Mouse (Mus musculus) hindbrain, embryonic 14.5 days (tissue): ENCODE data around the gene Ostf1. TPM values are rescaled to one million over a fixed set of nuclear protein-coding genes. Genes with fewer than 3 reads are reported as not detected.

Source experiments
- ATAC-seq: fragments of 200-750 bp; cut with Nextera tagmentation; 2 replicates; pipeline ENCODE4 v1.8.0; 2017; ENCODE audit warnings: moderate number of reproducible peaks, mild to moderate bottlenecking, moderate TSS enrichment, moderate library complexity; ENCODE audit not compliant: low FRiP score
- DNase-seq: peaks from one replicate; pipeline ENCODE4 v3.0.0-alpha.2; 2015; ENCODE audit warnings: low spot score
- H3K27ac ChIP-seq: fragments of 300-500 bp; sonication (generic); 2 replicates; pipeline ENCODE4 v1.5.1; 2014; ENCODE audit warnings: mild to moderate bottlenecking, moderate library complexity
- H3K27me3 ChIP-seq: fragments of 300-500 bp; sonication (generic); 2 replicates; pipeline ENCODE4 v1.6.1; 2014; ENCODE audit warnings: mild to moderate bottlenecking, low read length, mixed read lengths; ENCODE audit not compliant: control insufficient read depth, insufficient read depth
- H3K36me3 ChIP-seq: fragments of 300-500 bp; sonication (generic); replicated peaks from 2 replicates; pipeline ENCODE4 v1.6.1; 2014; ENCODE audit not compliant: control insufficient read depth, insufficient read depth
- H3K4me1 ChIP-seq: fragments of 300-500 bp; sonication (generic); replicated peaks from 2 replicates; pipeline ENCODE4 v1.6.1; 2014; ENCODE audit warnings: antibody characterized with exemption, low read length, mixed read lengths; ENCODE audit not compliant: control insufficient read depth, insufficient read depth
- H3K4me2 ChIP-seq: fragments of 300-500 bp; sonication (generic); replicated peaks from 2 replicates; pipeline ENCODE4 v1.6.1; 2014; ENCODE audit warnings: mild to moderate bottlenecking, moderate library complexity
- H3K4me3 ChIP-seq: fragments of 300-500 bp; sonication (generic); replicated peaks from 2 replicates; pipeline ENCODE4 v1.5.1; 2014; ENCODE audit warnings: mild to moderate bottlenecking, low read length
- H3K9ac ChIP-seq: fragments of 300-500 bp; sonication (generic); 2 replicates; pipeline ENCODE4 v1.6.1; 2014
- H3K9me3 ChIP-seq: fragments of 300-500 bp; sonication (generic); 2 replicates; pipeline ENCODE4 v1.6.1; 2016; ENCODE audit warnings: low read length; ENCODE audit not compliant: control insufficient read depth
- WGBS: fragments of 180-500 bp; shearing (Covaris S2); extraction: QIAGEN DNeasy Blood & Tissue Kit; methylation state at CpG from one replicate; pipeline ENCODE4 v1.1.7; 2014; 5-methylcytosine and 5-hydroxymethylcytosine counted together
- polyA plus RNA-seq: library from polyadenylated mRNA; unstranded; fragments of >200 nt; fragmentation: Nextera tagmentation; extraction: Ambion mirVana; gene quantifications from 2 replicates; pipeline ENCODE4 v1.2.1, GENCODE M21; 2014

Ostf1 gene
- polyA plus RNA-seq, 1 experiment from 2014 or later = 54.3 TPM

DNA sequence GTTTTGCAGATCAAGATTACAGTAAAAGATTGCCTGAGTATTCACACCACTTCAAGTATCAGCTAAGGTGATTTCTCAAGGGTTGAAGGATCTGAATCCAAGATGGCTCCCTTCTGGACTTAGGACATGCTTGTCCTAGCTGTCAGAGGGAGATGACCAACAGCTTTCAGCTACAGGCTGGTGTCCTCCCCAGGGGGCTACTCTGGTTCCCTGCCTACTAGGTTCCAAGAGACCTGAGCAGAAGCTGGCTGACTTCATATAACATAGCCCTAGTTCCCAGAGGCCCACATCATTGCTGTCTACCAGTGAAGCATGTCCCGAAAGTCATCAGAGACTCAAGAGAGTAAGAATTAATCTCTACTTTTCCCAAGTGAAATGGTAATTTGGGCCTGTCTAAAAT lies 62.1 kb downstream of the Ostf1 start:
- Histone ChIP-seq H3K9me3 (no peaks in the 10 kb centered on the region), H3K27ac (no peak overlapping the region), H3K4me2 (no peak overlapping the region), H3K27me3 (no peaks in the 10 kb centered on the region), H3K4me1 (no peaks in the 10 kb centered on the region), H3K36me3 (no peaks in the 10 kb centered on the region), H3K4me3 (no peak overlapping the region), H3K9ac (no peak overlapping the region)
- 93% methylated on average over 1 of the region's 1 CpGs for WGBS
- no peak for ATAC-seq
- no peak for DNase-seq

DNA sequence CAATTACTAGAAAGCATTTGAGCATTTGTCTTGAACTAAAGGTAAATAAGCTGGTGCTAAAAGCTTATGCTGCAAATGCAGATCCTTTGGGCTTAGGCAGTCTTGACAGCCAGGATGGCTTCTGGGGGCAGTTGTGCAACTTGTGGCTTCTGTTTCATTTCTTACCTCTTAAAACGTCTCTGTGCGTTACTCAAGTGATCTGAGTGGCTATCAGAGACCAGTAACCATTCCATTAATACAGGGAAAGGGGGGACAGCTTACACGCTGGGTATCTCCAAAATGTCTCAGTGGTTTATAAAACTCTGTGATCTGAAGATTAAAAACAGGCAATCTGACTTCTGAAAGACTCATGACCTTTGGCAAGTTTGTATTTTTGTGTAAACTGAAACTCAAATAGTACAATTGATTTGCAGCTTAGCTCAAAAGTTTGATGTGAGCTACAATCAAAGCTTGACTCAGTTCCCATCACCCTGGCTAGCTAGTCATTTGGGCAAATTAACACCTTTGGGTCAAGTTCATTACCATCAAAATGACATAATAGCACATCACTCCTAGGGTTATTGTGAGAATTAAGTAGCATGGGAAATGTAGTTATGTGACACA lies 62.7 kb downstream of the Ostf1 start:
- no peak for ATAC-seq

DNA sequence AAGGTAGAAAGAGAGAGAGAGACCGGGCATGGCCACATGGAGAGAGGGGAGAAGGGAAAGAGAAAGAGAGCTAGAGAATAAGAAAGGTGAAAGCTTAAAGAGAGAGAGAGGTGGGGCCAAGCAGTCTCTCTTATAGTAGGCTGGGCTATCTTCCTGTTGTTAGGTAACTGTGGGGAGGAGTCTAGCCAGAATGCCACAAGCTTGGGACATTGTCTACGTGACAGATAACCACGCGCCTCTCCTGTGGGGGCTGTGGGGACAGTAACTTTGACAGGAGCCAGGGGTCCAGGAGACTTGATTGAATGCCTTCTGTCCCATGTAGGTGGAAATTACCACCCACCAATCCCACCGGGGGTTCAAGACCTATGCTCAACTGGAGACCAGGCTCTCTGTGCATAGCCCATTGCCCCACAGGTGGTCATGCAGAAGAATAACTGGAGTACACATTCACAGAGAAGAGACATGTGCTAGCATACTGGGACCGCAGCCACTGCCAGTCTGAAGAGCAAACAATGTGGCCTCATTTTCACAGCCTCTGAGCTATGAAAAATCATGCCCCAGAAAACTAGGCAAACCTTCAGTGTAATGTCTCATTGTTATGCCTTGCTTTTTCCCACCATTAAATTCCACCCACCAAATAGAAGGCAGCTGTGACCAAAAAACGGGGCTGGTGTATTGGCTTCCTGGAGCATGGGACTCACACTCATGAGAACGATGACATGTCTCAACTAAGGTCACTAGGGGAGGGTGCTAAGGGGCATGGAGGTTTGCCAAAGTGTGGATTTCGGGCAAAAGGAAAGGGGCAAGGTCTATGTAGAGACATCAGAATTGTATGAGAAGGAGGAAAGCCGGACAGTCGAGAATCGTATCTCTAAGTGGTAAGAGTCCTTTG lies 63.4 kb downstream of the Ostf1 start:
- Histone ChIP-seq H3K27me3 (no peaks in the 10 kb centered on the region), H3K4me1 (no peaks in the 10 kb centered on the region), H3K27ac (no peak overlapping the region), H3K4me2 (no peak overlapping the region), H3K9me3 (no peaks in the 10 kb centered on the region), H3K4me3 (no peak overlapping the region), H3K36me3 (no peaks in the 10 kb centered on the region), H3K9ac (no peak overlapping the region)
- ATAC-seq (no peak), DNase-seq (no peak)
- 93% methylated on average over 12 of the region's 12 CpGs for WGBS

More for the DNA sequence above, 62.7 kb downstream of the Ostf1 start:
- H3K9ac ChIP-seq = no peak overlapping the region
- 86% methylated on average over 3 of the region's 3 CpGs for WGBS
- H3K27ac ChIP-seq = no peak overlapping the region
- no peaks in the 10 kb centered on the region for H3K36me3 ChIP-seq
- H3K4me2 ChIP-seq = no peak overlapping the region
- H3K4me3 ChIP-seq = no peak overlapping the region
- H3K27me3 ChIP-seq = no peaks in the 10 kb centered on the region
- no peaks in the 10 kb centered on the region for H3K9me3 ChIP-seq
- no peak for DNase-seq
- no peaks in the 10 kb centered on the region for H3K4me1 ChIP-seq

- WGBS = 93% methylated on average over 11 of the region's 11 CpGs
- no peak for ATAC-seq
Observed at GRCm38 (mm10) chr19:18567501-18567900, 64.1 kb downstream of the Ostf1 start.

DNA sequence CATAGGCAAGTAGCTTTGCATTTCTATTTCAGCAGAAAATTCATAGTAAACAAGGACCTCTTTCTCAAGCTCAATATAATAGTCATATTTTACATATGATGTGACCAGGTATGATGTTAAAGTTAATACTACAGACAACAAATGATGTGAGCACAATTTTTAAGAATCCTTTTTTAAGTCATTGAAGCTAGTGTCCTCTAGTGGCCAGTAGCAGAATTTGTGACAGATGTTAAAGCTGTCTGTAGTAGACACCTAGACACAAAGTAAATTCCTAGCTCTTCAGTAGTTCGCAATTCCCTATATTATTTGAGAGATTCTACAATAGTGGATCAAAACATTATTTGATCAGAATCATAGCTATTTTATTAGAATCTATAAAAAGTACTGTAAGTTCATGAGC lies 73.9 kb downstream of the Ostf1 start:
- Histone ChIP-seq H3K27me3 (no peaks in the 10 kb centered on the region), H3K4me1 (no peaks in the 10 kb centered on the region), H3K27ac (no peak overlapping the region), H3K36me3 (no peaks in the 10 kb centered on the region), H3K9me3 (no peaks in the 10 kb centered on the region), H3K4me3 (no peak overlapping the region), H3K4me2 (no peak overlapping the region), H3K9ac (no peak overlapping the region)
- DNase-seq (no peak), ATAC-seq (no peak)
- 91% methylated on average over 1 of the region's 1 CpGs for WGBS

More at GRCm38 (mm10) chr19:18567501-18567900, 64.1 kb downstream of the Ostf1 start:
- H3K27me3 ChIP-seq = no peaks in the 10 kb centered on the region
- no peak for DNase-seq
- H3K4me2 ChIP-seq = no peak overlapping the region
- no peaks in the 10 kb centered on the region for H3K36me3 ChIP-seq
- H3K4me1 ChIP-seq = no peaks in the 10 kb centered on the region
- H3K4me3 ChIP-seq = no peak overlapping the region
- H3K27ac ChIP-seq = no peak overlapping the region
- no peak overlapping the region for H3K9ac ChIP-seq
- H3K9me3 ChIP-seq = no peaks in the 10 kb centered on the region

DNA sequence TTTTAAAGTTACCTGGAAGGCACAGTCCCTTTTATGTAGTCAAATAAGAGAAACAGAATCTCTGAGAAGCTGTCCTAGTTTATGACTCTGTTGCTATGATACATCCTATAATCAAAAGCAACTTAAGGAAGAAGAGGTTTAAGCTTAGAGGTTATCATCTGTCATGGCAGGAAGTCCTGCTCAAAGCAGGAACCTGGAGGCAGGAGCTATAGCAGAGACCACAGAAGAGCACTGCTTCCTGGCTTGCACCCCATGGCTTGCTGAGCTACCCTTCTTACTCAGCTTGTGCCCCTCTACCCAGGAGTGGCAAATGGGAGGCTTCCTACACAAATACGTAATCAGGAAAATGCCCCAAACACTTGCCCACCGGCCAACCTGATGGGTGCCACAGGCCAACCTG lies 76.0 kb downstream of the Ostf1 start:
- Histone ChIP-seq H3K27me3 (no peaks in the 10 kb centered on the region), H3K9ac (no peak overlapping the region), H3K36me3 (no peaks in the 10 kb centered on the region), H3K4me2 (no peak overlapping the region), H3K27ac (no peak overlapping the region), H3K4me1 (no peaks in the 10 kb centered on the region), H3K9me3 (no peaks in the 10 kb centered on the region), H3K4me3 (no peak overlapping the region)
- ATAC-seq = no peak
- WGBS = 97% methylated on average over 2 of the region's 2 CpGs
- no peak for DNase-seq

DNA sequence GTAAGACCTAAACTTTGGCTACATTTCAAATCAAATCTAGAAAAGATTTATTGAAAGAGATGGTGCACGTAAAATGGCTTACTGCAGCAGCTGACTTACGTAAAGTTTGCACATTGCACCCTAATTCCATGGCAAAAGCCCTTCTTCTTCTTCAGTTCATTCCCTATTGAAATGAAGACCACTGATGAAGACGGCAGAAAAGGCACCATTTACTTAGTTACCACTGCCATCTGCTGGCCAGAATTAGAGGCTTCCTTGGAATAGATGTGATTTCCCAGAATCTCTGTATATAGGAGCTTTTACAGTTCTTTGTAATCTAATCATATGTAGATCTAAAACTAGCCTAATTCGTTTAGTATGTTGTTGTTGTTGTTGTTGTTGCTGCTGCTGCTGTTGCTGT lies 83.0 kb downstream of the Ostf1 start:
- Histone ChIP-seq H3K27ac (no peak overlapping the region), H3K9me3 (no peaks in the 10 kb centered on the region), H3K4me3 (no peak overlapping the region), H3K4me2 (no peak overlapping the region), H3K36me3 (no peaks in the 10 kb centered on the region), H3K27me3 (no peaks in the 10 kb centered on the region), H3K9ac (no peak overlapping the region), H3K4me1 (no peaks in the 10 kb centered on the region)
- WGBS = 22% methylated on average over 4 of the region's 4 CpGs
- DNase-seq (peak; percentile 92), ATAC-seq (peak; percentile 83)

Other genes with a start within 250 kb of the Ostf1 start
- 6.2 and 6.6 TPM in 2 replicates for gene Nmrk1, start 127 bp upstream of the Ostf1 start, polyA plus RNA-seq
- gene Carnmt1, start 38.9 kb upstream of the Ostf1 start, polyA plus RNA-seq = 15.4 and 16.1 TPM in 2 replicates
- 61.2 and 73.5 TPM in 2 replicates for gene D030056L22Rik, start 81.4 kb upstream of the Ostf1 start, polyA plus RNA-seq
- 0.44 and 0.51 TPM in 2 replicates for gene Trpm6, start 118.2 kb upstream of the Ostf1 start, polyA plus RNA-seq